Mouse (Mus musculus) 416B (cell line): ENCODE results near the gene B4galt5.
"Not testable (repeated sequence)": the region's sequence is repeated elsewhere in the genome, so short reads cannot be mapped to it uniquely, and the experiment has no call there.

Experiments
- DNase-seq: peaks from one replicate; pipeline ENCODE4 v3.0.0; 2011; ENCODE audit warnings: low read depth

The B4galt5 gene

GRCm38 (mm10) chr2:167348376-167349282 lies at the start of gene B4galt5:
Gene B4galt5 (minus strand): TSS chr2:167349183.
- no peak for DNase-seq

GRCm38 (mm10) chr2:167396420-167396819 lies 47.4 kb upstream of the B4galt5 start:
- DNase-seq: not testable (repeated sequence)

GRCm38 (mm10) chr2:167394426-167394825 lies 45.4 kb upstream of the B4galt5 start:
- DNase-seq: peak; percentile 71

- DNase-seq: no peak
These were observed 38.0 kb upstream of the B4galt5 start for GRCm38 (mm10) chr2:167386998-167387397.

- DNase-seq: no peak
These were observed 37.5 kb upstream of the B4galt5 start for GRCm38 (mm10) chr2:167386456-167386855.

GRCm38 (mm10) chr2:167383666-167384083 lies 34.7 kb upstream of the B4galt5 start:
- peak; percentile 96 for DNase-seq

GRCm38 (mm10) chr2:167382389-167382788 lies 33.4 kb upstream of the B4galt5 start:
- peak; percentile 64 for DNase-seq

- DNase-seq: no peak
These were observed 32.6 kb upstream of the B4galt5 start for GRCm38 (mm10) chr2:167381596-167381995.

GRCm38 (mm10) chr2:167380615-167381285 lies 31.8 kb upstream of the B4galt5 start:
- DNase-seq: no peak

- DNase-seq: no peak
These were observed 30.0 kb upstream of the B4galt5 start for GRCm38 (mm10) chr2:167378972-167379371.

- no peak for DNase-seq
These were observed 28.7 kb upstream of the B4galt5 start for GRCm38 (mm10) chr2:167377697-167378096.

GRCm38 (mm10) chr2:167376160-167376564 lies 27.2 kb upstream of the B4galt5 start:
- DNase-seq: peak; percentile 36

- DNase-seq: no peak
These were observed 26.7 kb upstream of the B4galt5 start for GRCm38 (mm10) chr2:167375688-167376087.

- no peak for DNase-seq
These were observed 26.2 kb upstream of the B4galt5 start for GRCm38 (mm10) chr2:167375135-167375534.

- no peak for DNase-seq
These were observed 25.3 kb upstream of the B4galt5 start for GRCm38 (mm10) chr2:167374191-167374805.

GRCm38 (mm10) chr2:167373266-167373665 lies 24.3 kb upstream of the B4galt5 start:
- DNase-seq: no peak

GRCm38 (mm10) chr2:167371506-167371905 lies 22.5 kb upstream of the B4galt5 start:
- no peak for DNase-seq

GRCm38 (mm10) chr2:167368328-167368727 lies 19.3 kb upstream of the B4galt5 start:
- DNase-seq: peak; percentile 98

- peak; percentile 90 for DNase-seq
These were observed 18.8 kb upstream of the B4galt5 start for GRCm38 (mm10) chr2:167367777-167368281.

GRCm38 (mm10) chr2:167367325-167367724 lies 18.3 kb upstream of the B4galt5 start:
- peak; percentile 99 for DNase-seq

- no peak for DNase-seq
These were observed 16.1 kb upstream of the B4galt5 start for GRCm38 (mm10) chr2:167365063-167365462.

GRCm38 (mm10) chr2:167363272-167364045 lies 14.5 kb upstream of the B4galt5 start:
- peak; percentile 44 for DNase-seq
